Comparison of ENCODE assay signal across 30 mouse cellular contexts in genomic region chr13:21447856-21448614, GRCm38 (mm10). TPM values are rescaled to one million over a fixed set of nuclear protein-coding genes. Genes with fewer than 3 reads are reported as not detected.
DNase-seq lines count a peak whose midpoint lies in the region; ATAC-seq and TF ChIP-seq lines count a peak whose summit lies in the region.
"Had no signal": no experiment of that assay in that cellular context is flagged by ENCODE, and none has a peak within 500 bp of the region (broad histone marks: within the 10 kb centered on the region; RNA-seq: fewer than 3 reads in every experiment).

No protein-coding gene starts in this region.

- no peak overlapping the region; the same call in 1 of the 2 replicates for H3K4me2 ChIP-seq in intestine, postnatal 0 days (replicated peaks; ENCODE audit: low read depth)
- H3K4me2 ChIP-seq: embryonic facial prominence, embryonic 12.5 days; forebrain, embryonic 13.5 days; midbrain, embryonic 15.5 days had no signal

- H3K4me3 ChIP-seq in ES-E14 (ENCODE audit: insufficient read depth in 1 of 2, low read depth in 1 of 2, low read length in 2 of 2, poor library complexity in 1 of 2, severe bottlenecking in 1 of 2): no peak overlapping the region
- no peak overlapping the region for H3K4me3 ChIP-seq in intestine, postnatal 0 days (ENCODE audit: low read depth, low read length)
- H3K4me3 ChIP-seq: embryonic facial prominence, embryonic 12.5 days; erythroblast, embryonic 14.5 days; forebrain, embryonic 13.5 days; hindbrain, embryonic 10.5 days; megakaryocyte, embryonic 14.5 days; midbrain, embryonic 15.5 days; myocyte had no signal

- in situ Hi-C loops in ES-E14 (cut with MboI; ENCODE audit: low sequenced_read_pairs in 2 of 2, unreplicated experiment in 2 of 2): no loop called here

- H3K9me3 ChIP-seq in ES-E14 (ENCODE audit: control insufficient read depth, insufficient read depth, low read depth, low read length): no peaks in the 10 kb centered on the region
- no peaks in the 10 kb centered on the region for H3K9me3 ChIP-seq in intestine, postnatal 0 days (ENCODE audit: control insufficient read depth)
- H3K9me3 ChIP-seq: embryonic facial prominence, embryonic 12.5 days; forebrain, embryonic 13.5 days; hindbrain, embryonic 10.5 days; megakaryocyte, embryonic 14.5 days; midbrain, embryonic 15.5 days had no signal

- no peak overlapping the region for H3K27ac ChIP-seq in ES-E14 (ENCODE audit: insufficient read depth, low read depth, low read length, poor library complexity, severe bottlenecking)
- peak overlapping the region; percentile 46 for H3K27ac ChIP-seq in intestine, postnatal 0 days (ENCODE audit: low read depth, low read length)
- H3K27ac ChIP-seq: embryonic facial prominence, embryonic 12.5 days; forebrain, embryonic 13.5 days; hindbrain, embryonic 10.5 days; hindbrain, postnatal 0 days; midbrain, embryonic 15.5 days had no signal

- peak overlapping the region; percentile 24; the same call in 1 of the 2 replicates for H3K9ac ChIP-seq in ES-E14 (ENCODE audit: insufficient read depth, low read depth, low read length, poor library complexity, severe bottlenecking)
- H3K9ac ChIP-seq in intestine, postnatal 0 days (ENCODE audit: low read depth, low read length): no peak overlapping the region
- H3K9ac ChIP-seq: embryonic facial prominence, embryonic 12.5 days; forebrain, embryonic 13.5 days; midbrain, embryonic 15.5 days had no signal

- intact Hi-C loops in gastrocnemius, postnatal 36 days (cut with DNase I): no loop called here

- H3K4me1 ChIP-seq in ES-E14 (ENCODE audit: control insufficient read depth in 2 of 2, insufficient read depth in 2 of 2, low read length in 2 of 2, poor library complexity in 1 of 2): peaks cover 0 to 4% of the 10 kb centered on the region in 2 experiments; a peak in 1 of 4 replicates
- H3K4me1 ChIP-seq in intestine, postnatal 0 days (replicated peaks; ENCODE audit: control insufficient read depth, insufficient read depth, low read length): 0 out of 2 replicates have a peak, but pooled peaks cover 6% of the 10 kb centered on the region

- no peak for TF ChIP-seq CTCF in intestine, postnatal 0 days (IDR thresholded peaks at IDR 0.05; ENCODE audit: low read depth)

- peak; percentile 67 for ATAC-seq in intestine, postnatal 0 days
- no peak for ATAC-seq in megakaryocyte-erythroid progenitor cell, adult 5-6 weeks (replicated peaks; ENCODE audit: low FRiP score, low TSS enrichment, poor library complexity, severe bottlenecking)
- ATAC-seq: forebrain, embryonic 13.5 days; hindbrain, postnatal 0 days; midbrain, embryonic 15.5 days had no signal

- H3K36me3 ChIP-seq in ES-E14 (ENCODE audit: control insufficient read depth, insufficient read depth, low read length, poor library complexity, severe bottlenecking): peaks cover 18% of the 10 kb centered on the region
- peaks cover 35% of the 10 kb centered on the region for H3K36me3 ChIP-seq in intestine, postnatal 0 days (ENCODE audit: control insufficient read depth, insufficient read depth)

- DNase-seq in kidney, postnatal 36 days: peak; percentile 10 to 30
- DNase-seq in kidney, adult 11 months: no peak
- DNase-seq in ES-E14 (ENCODE audit: low read depth, low spot score): no peak
- peak; percentile 26 for DNase-seq in lung, postnatal 14 days
- DNase-seq in spleen, adult 12 weeks (ENCODE audit: low spot score): no peak
- no peak for DNase-seq in gastrocnemius, postnatal 36 days
- DNase-seq: adrenal gland, adult 2 months; B cell, adult 2 months; cerebellum, adult 2 months; gastrocnemius, postnatal 25 days; thymus, postnatal 14 days had no signal

- no peaks in the 10 kb centered on the region for H3K27me3 ChIP-seq in intestine, postnatal 0 days (replicated peaks; ENCODE audit: control insufficient read depth, insufficient read depth, low read length)
- H3K27me3 ChIP-seq: embryonic facial prominence, embryonic 12.5 days; forebrain, embryonic 13.5 days; megakaryocyte, embryonic 14.5 days; midbrain, embryonic 15.5 days had no signal

- 43% methylated on average over 16 of the region's 16 CpGs for WGBS in intestine, postnatal 0 days

TF ChIP-seq in ES-E14, 5 proteins besides CTCF, POLR2A, EP300 and RAD21:
- TF ChIP-seq MAFK (IDR thresholded peaks at IDR 0.05; ENCODE audit: insufficient read depth, low read depth, low read length) (no peak), CHD2 (IDR thresholded peaks at IDR 0.05; ENCODE audit: low read depth, low read length) (no peak), ZNF384 (IDR thresholded peaks at IDR 0.05; ENCODE audit: low read depth, low read length) (no peak), HCFC1 (IDR thresholded peaks at IDR 0.05; ENCODE audit: borderline replicate concordance, insufficient read depth, low read length) (no peak)

RNA-seq across cellular contexts. Expression of gene Zscan26, which starts 5.5 kb away (rescaled TPM):
- total RNA-seq in ES-E14 (2012; rRNA removed): 22.9 and 25.8 TPM in 2 replicates
- polyA plus RNA-seq in intestine, postnatal 0 days (2015; fragmentation: Nextera tagmentation; extraction: Ambion mirVana): 11.4 and 14.7 TPM in 2 replicates
- total RNA-seq in megakaryocyte-erythroid progenitor cell, adult 5-6 weeks (2014; fragmentation: Nextera tagmentation): 11.1 and 23.8 TPM in 2 replicates
- 16.8 and 21.2 TPM in 2 replicates for total RNA-seq in megakaryocyte-erythroid progenitor cell, adult 5-6 weeks (2017)
- 10 to 100 TPM in 1 of 2 experiments, 1 to 10 TPM in 1; 8.8 to 11.9 TPM for total RNA-seq in gastrocnemius, postnatal 36 days (2021)

RNA-seq across cellular contexts. Expression of gene Pgbd1, which starts 7.2 kb away (rescaled TPM):
- 1.2 and 1.5 TPM in 2 replicates for total RNA-seq in ES-E14 (2012; rRNA removed)
- polyA plus RNA-seq in intestine, postnatal 0 days (2015; fragmentation: Nextera tagmentation; extraction: Ambion mirVana): 0.47 and 0.60 TPM in 2 replicates
- 2.8 and 4.3 TPM in 2 replicates for total RNA-seq in megakaryocyte-erythroid progenitor cell, adult 5-6 weeks (2014; fragmentation: Nextera tagmentation)
- 4.5 and 6.1 TPM in 2 replicates for total RNA-seq in megakaryocyte-erythroid progenitor cell, adult 5-6 weeks (2017)
- total RNA-seq in gastrocnemius, postnatal 36 days (2021): under 1 TPM; 0.20 to 0.36 TPM

RNA-seq across cellular contexts. Expression of gene Nkapl, which starts 20.3 kb away (rescaled TPM):
- 0.58 and 0.98 TPM in 2 replicates for total RNA-seq in ES-E14 (2012; rRNA removed)
- polyA plus RNA-seq in intestine, postnatal 0 days (2015; fragmentation: Nextera tagmentation; extraction: Ambion mirVana): 2.1 and 2.7 TPM in 2 replicates
- not detected in 2 replicates for total RNA-seq in megakaryocyte-erythroid progenitor cell, adult 5-6 weeks (2014; fragmentation: Nextera tagmentation)
- 1.1 TPM in 1 of 2 replicates, not detected in the other for total RNA-seq in megakaryocyte-erythroid progenitor cell, adult 5-6 weeks (2017)
- under 1 TPM in 1 of 2 experiments, not detected in 1; 0.17 TPM for total RNA-seq in gastrocnemius, postnatal 36 days (2021)
- total RNA-seq: common myeloid progenitor, adult 5-6 weeks had no signal
- polyA plus RNA-seq: spleen, adult 2 months had no signal

RNA-seq across cellular contexts. Expression of gene Zkscan4, which starts 30.7 kb away (rescaled TPM):
- total RNA-seq in ES-E14 (2012; rRNA removed): 0.31 and 0.79 TPM in 2 replicates
- polyA plus RNA-seq in intestine, postnatal 0 days (2015; fragmentation: Nextera tagmentation; extraction: Ambion mirVana): 1.4 and 2.3 TPM in 2 replicates
- total RNA-seq in megakaryocyte-erythroid progenitor cell, adult 5-6 weeks (2014; fragmentation: Nextera tagmentation): not detected in 2 replicates
- total RNA-seq in megakaryocyte-erythroid progenitor cell, adult 5-6 weeks (2017): not detected in 2 replicates
- under 1 TPM; 0.25 to 0.43 TPM for total RNA-seq in gastrocnemius, postnatal 36 days (2021)
- polyA plus RNA-seq: myocyte had no signal

RNA-seq across cellular contexts. Expression of gene Gm10065, which starts 31.2 kb away (rescaled TPM):
- total RNA-seq in ES-E14 (2012; rRNA removed): not detected in 2 replicates
- not detected in 2 replicates for polyA plus RNA-seq in intestine, postnatal 0 days (2015; fragmentation: Nextera tagmentation; extraction: Ambion mirVana)
- total RNA-seq in megakaryocyte-erythroid progenitor cell, adult 5-6 weeks (2014; fragmentation: Nextera tagmentation): not detected in 2 replicates
- not detected in 2 replicates for total RNA-seq in megakaryocyte-erythroid progenitor cell, adult 5-6 weeks (2017)
- not detected for total RNA-seq in gastrocnemius, postnatal 36 days (2021)
- total RNA-seq: adrenal gland, adult 2 months; common myeloid progenitor, adult 5-6 weeks; gastrocnemius, postnatal 25 days; hindbrain, postnatal 0 days; layer of hippocampus, adult 8-10 months; left cerebral cortex, postnatal 25 days had no signal
- polyA plus RNA-seq: cerebellum, adult 2 months; embryonic facial prominence, embryonic 12.5 days; erythroblast, embryonic 14.5 days; forebrain, embryonic 13.5 days; heart, postnatal 0 days; hindbrain, postnatal 0 days; kidney, embryonic 16.5 days; limb, embryonic 14.5 days; midbrain, embryonic 15.5 days; myocyte; neural tube, embryonic 14.5 days; spleen, adult 2 months; stomach, embryonic 16.5 days had no signal

Comparison
In these comparisons a context has a peak if more than half of its experiments do, and no peak if none do; other contexts are left out.
1. DNase-seq: peak in kidney, postnatal 36 days (2 of 2) and lung, postnatal 14 days (single experiment); none in kidney, adult 11 months (single experiment), ES-E14 (single experiment), spleen, adult 12 weeks (single experiment) and gastrocnemius, postnatal 36 days (0 of 2).